Mouse (Mus musculus) kidney, adult 18-20 months (tissue): Measurements from ENCODE around the gene Nfia.

Source experiments
- DNase-seq: peaks from one replicate; pipeline ENCODE4 v3.0.0; 2021

Gene Nfia

DNA sequence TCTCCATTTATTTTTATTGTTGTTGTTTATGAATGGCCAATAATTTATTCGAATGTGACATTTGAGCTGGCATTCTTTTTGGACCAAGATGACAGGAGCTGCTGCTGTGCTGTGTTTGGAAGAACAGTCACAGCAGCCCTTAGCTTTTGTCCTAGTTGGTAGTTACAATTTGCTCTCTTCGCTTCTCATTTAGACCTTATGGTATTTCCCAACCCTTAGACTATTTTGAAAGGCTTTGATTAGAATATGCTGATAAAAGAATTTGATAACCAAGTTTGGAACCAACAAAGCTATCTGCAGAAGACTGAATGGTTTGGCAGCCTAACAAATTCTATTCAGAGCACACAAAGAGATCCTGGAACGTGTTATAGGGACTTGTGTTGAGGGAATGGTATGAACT is 46.0 kb downstream of the Nfia start:
- DNase-seq = no peak

DNA sequence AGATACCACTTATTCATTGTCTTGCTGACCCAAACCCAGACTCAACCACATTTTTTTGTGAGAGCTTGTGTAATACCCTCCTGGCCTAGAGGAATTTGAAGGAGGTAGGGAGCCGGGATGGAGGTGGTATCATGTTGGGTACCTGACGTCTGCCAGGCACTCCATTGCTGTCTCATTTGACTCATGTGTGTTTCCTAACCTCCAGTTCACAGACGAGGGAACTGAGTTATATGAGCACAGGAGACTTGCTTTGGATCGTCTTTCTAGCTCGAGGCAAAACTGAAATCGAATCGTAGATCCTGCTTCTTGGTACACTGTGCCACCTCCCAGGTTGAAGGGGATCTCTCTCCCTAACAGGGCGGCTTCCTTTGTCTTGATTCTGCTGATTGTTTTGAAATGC is 46.6 kb downstream of the Nfia start:
- no peak for DNase-seq

DNA sequence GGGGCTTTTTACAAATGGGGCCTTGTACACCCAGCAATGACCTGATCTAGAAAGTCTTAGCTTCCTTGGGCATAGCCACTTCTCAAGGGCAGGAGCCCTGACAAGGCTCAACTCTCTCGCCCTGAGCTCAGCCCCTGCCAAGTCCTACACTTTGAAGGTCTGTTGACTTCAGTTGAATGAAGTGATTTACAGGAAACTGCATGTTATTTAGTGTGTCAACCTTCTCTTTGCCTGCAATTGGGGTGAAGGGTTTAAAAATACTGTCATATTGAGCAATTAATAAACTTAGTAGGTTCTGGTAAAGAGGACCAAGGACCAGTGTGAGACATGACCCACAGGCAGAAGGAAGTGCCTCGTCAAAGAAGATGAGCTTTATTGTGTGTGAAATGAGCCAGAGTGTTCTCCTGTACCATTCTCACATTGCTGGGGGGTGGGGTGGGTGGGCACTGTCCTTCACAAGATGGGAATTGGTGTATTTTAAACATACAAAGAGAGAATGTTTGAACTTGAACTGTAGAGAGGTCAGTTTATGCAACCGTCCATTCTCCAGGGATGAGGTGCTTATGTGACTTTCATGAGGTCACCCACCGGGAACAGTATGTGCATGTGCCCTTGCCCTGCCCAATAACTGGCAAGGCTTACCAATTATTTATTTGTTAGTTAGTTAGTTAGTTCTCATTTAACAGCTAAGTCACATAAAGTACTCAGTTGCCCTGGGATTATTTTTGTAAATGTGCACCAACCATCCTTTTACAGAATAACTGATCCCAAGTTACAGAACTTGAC is 48.1 kb downstream of the Nfia start:
- no peak for DNase-seq

DNA sequence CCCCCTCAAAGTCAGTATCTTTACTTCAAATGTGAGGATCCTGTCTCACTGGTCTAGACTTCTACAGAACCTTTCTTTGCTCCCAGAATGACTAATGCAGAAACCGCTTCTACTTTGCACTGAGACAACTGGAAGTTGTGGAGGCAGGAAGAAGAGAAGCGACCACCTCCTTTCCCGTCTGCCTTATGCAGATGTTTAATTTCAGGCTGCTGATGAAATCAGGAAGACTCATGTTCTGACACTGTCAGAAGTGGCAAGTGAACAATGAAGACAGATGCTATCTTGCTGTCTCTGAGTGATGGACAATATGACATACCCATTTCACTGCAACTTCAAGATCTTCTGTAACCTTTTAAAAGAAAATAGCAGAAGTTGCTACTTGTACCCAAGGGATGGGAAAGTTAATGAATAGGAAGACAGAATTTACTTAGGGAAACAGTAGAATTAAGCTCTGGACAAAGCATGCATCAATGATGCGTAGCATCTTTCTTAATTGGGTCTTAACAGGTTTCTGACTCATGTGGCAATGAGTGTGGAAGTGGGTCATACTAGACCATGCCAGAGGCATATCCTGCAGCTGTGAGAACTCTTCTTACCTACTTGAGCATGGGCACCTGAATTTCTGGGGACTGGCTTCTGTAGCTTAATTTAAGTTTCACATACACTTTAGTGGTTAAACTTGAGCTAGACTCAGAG is 49.2 kb downstream of the Nfia start:
- DNase-seq = no peak

GRCm38 (mm10) chr4:97823512-97823911 is 51.0 kb downstream of the Nfia start:
- no peak for DNase-seq

- no peak for DNase-seq
Observed at GRCm38 (mm10) chr4:97824451-97824850, 51.9 kb downstream of the Nfia start.

- no peak for DNase-seq
Observed at GRCm38 (mm10) chr4:97825432-97825831, 52.9 kb downstream of the Nfia start.

DNA sequence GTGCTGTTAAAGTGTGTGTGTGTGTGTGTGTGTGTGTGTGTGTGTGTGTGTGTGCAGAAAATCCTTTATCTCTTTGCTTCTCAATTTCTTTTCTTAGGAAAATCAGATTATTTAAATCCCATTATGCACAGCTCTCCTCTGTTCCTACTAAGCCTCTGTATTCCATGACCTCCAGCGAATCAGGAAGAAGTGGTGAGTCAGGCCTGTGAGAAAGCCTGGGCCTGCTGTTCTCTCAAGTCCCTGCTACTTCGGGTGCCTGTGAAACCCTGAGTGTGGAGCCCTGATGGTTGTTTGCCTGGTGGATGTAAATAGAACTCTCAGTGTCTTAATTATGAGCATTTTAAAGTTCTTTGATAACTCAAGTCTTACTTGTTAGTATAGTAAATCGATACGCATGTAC is 53.3 kb downstream of the Nfia start:
- DNase-seq = no peak

DNA sequence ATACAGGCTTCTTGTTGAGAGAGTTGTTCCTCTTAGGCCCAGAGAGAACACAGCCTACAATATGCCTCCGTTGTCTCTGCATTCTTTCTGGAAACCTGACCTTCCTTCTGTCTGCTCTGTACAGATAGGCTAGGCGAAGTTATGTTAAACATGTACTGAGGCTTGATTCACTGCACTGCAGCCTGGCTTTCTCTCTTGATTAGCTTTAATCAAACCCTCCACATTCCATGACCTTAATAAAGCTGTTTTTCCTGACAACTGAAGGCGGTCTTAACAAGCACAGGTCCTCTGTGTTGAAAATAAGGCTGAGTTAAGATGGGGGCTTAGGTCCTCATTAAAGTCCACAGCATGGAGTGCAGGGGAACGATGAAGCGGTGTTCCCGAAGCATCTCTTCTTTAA is 54.6 kb downstream of the Nfia start:
- no peak for DNase-seq

DNA sequence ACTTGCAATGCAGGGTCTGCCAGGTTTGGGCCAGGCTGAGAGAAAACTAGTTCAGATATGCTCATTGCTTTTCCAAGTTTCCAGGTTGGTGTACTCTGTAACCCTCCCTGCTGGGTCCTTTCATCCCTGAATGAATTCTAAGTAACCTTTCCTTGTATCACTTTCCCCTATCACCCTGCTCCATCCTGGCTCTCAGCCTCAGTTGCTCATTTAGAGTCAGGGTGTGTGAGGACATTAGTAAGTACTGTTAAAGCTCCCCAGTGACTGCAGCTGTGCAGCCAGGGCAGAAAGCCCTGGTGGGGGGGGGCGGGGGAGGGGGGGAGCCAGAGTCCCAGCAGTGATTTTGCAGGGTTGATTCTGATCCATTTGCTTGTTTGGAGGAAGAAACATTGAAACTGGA is 56.0 kb downstream of the Nfia start:
- no peak for DNase-seq

GRCm38 (mm10) chr4:97829336-97830050 is 57.0 kb downstream of the Nfia start:
- no peak for DNase-seq

- no peak for DNase-seq
Observed at GRCm38 (mm10) chr4:97830051-97830853, 57.7 kb downstream of the Nfia start.

- DNase-seq = no peak
Observed at GRCm38 (mm10) chr4:97830935-97831608, 58.5 kb downstream of the Nfia start.

DNA sequence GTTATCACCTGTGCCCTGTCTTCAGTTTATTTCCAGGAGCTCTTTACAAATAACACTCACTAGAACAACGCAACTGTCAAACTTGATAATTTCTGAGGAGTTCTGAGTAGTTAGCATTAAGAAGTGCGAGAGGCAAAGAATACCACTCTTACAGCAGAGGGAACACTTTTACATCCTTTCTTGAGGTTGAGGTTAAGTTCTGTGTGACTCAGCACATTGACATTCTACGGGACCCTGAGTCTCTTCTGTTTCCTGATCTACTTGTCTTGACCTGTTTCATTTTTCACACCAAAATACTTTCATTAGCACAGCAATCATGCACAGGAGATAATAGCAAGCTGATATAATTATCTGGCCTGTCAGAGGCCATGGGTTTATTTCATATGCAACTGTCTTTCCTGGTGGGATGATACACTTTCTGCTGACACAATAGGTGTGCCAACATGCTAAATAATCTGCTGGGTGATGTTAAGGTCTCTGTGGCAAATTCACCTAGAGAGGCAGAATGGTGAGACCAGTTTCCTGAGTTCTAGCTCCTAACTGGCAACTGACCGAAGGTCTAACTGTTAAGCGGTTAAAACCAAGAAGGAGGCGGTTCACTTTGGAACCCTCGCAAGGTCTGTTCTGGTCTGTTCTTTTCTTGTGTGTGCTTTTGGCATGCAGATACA is 59.2 kb downstream of the Nfia start:
- DNase-seq = no peak

DNA sequence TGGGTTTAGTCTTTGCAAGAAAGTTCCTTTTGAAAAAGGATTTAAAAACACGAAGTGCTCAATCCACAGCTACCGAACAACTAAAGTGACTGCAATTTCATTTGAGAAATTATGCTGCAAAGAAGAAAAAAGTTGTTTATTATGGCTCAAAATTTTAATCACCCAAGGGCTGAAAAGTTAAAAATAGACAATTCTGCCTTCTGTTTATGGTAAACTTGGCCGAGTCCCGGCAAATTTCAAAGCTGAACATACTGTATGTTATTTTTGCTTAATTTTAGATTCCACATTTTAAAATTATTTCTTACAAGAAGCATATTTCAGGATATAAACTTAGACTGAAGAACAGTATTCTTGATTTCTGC is 59.7 kb downstream of the Nfia start:
- no peak for DNase-seq

GRCm38 (mm10) chr4:97836812-97837211 is 64.3 kb downstream of the Nfia start:
- no peak for DNase-seq

DNA sequence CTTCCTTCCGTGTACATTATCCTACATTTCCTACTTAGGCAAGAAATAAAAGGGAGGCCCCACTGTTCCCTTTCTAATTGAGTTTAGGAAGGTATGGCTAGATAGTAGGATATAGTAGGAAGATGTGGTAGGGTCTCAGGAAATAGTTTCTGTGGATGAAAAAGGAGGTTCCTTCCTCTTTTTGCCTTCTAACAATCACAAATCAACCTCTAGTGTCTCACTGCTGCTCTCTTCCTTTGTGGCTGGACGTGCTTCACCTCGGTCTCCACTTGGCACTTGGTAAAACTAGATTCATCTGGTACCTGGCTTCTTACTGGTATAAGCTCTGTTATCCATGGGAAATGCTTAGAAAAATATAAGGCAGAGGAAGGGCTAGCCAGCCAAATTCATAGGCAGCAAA is 65.2 kb downstream of the Nfia start:
- DNase-seq = no peak

DNA sequence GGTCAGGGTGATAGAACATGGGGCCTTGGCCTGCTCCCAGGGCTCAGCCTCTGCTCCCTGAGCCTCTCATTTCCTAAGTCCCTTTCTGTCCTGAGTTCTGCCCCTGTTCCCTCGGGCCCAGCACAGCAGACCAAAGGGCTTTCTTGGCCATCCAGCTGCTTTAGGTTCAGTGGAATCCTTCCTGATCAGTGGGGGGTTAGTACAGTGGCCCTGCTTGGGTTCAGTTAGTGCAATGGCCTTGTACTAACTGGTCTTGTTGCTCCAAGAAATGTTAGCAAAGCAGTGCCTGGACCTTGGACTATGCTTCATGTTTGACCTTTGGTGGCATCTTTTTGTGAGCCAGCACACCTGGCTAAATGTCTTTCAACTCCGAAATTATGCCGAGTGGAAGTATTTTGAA is 66.1 kb downstream of the Nfia start:
- DNase-seq = peak; percentile 42

DNA sequence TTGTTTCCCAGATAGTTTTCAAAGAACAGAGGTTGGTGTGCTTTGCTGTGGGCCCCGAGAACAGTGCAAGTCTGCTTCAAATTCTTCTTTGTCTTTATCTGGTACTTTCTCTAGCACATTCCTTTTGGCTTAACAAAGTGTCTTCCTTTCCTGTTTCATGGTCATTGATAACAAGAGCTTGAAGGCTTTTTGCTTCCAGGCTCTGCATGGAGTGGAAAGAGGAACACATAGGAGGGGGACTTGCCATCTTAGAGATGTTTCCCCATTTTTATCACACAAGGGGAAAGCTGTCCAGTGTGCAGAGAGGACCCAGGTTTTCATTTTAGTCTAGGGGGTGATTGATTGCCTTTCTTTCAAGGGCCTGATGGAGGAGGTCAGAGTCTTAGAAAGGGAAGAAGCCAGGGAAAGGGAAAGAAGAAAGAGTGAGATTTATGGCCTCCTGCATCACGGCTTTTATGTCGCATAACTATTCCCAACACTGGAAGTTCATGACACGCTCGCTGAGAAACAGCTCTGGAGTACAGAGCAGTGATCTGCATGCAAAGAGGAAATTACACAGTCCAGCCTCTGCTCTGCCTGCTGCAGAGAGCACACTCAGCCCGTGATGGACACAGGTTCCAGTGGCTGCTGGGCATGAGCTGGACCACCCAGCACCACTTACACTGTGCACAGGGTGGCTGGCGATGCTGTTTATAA is 67.0 kb downstream of the Nfia start:
- DNase-seq = no peak

- no peak for DNase-seq
Observed at GRCm38 (mm10) chr4:97840227-97841062, 67.9 kb downstream of the Nfia start.
